Comparison of ENCODE assay signal across 2 mouse cellular contexts in genomic region chr10:52292391-52292790, GRCm38 (mm10). TPM values are rescaled to one million over a fixed set of nuclear protein-coding genes. Genes with fewer than 3 reads are reported as not detected.
"Had no signal": no experiment of that assay in that cellular context is flagged by ENCODE, and none has a peak within 500 bp of the region (broad histone marks: within the 10 kb centered on the region; RNA-seq: fewer than 3 reads in every experiment).

No protein-coding gene starts in this region.

RNA-seq across cellular contexts. Expression of gene Dcbld1, which starts 59.0 kb away (rescaled TPM):
- total RNA-seq: megakaryocyte, adult 5-6 weeks; megakaryocyte-erythroid progenitor cell, adult 5-6 weeks had no signal
